Mouse (Mus musculus) CH12.LX (cell line): ENCODE data around the gene Pitpna. TPM values are rescaled to one million over a fixed set of nuclear protein-coding genes. Genes with fewer than 3 reads are reported as not detected.
A peak's percentile ranks its signal among the peaks of the same experiment; 100 is the strongest.

Source experiments
- DNase-seq: peaks from one replicate; pipeline ENCODE4 v3.0.0-alpha.2; 2013; ENCODE audit errors: extremely low read depth
- H3K27ac ChIP-seq: 2 replicates; pipeline ENCODE4 v1.5.1; 2012; ENCODE audit warnings: low read depth, mild to moderate bottlenecking, control low read depth, moderate library complexity; ENCODE audit not compliant: insufficient read depth
- H3K27me3 ChIP-seq: replicated peaks from 2 replicates; pipeline ENCODE3; 2012; ENCODE audit warnings: inconsistent platforms
- H3K36me3 ChIP-seq, 2 experiments: replicated peaks in 1 of 2; 2 replicates each; pipeline versions ENCODE3 to v1.6.1; 2012; ENCODE audit warnings: inconsistent platforms in 1 of 2, low read length in 1 of 2, mild to moderate bottlenecking in 1 of 2, mixed read lengths in 1 of 2, moderate library complexity in 1 of 2; ENCODE audit not compliant: control insufficient read depth in 1 of 2, insufficient read depth in 1 of 2
- H3K4me1 ChIP-seq, 2 experiments: 2 replicates each; pipeline ENCODE4 v1.6.1; 2012; ENCODE audit warnings: inconsistent platforms in 1 of 2, moderate library complexity in 1 of 2; ENCODE audit not compliant: insufficient read depth in 2 of 2, control insufficient read depth in 1 of 2
- H3K4me2 ChIP-seq: 2 replicates; pipeline ENCODE4 v1.6.1; 2012; ENCODE audit warnings: low read depth, mild to moderate bottlenecking, control low read depth; ENCODE audit not compliant: poor library complexity, insufficient read depth, severe bottlenecking
- H3K4me3 ChIP-seq, 3 experiments: fragments of 150-350 bp in 1 of 3; sonication (generic) in 1 of 3; replicated peaks in 1 of 3; 2 replicates each; pipeline versions ENCODE3 to v1.5.1; 2011 to 2012; ENCODE audit warnings: low read depth in 2 of 3, low read length in 2 of 3, mild to moderate bottlenecking in 2 of 3, moderate library complexity in 2 of 3, control low read depth in 1 of 3, improper control_type of control experiment in 1 of 3, inconsistent platforms in 1 of 3, mixed read lengths in 1 of 3; ENCODE audit not compliant: poor library complexity in 1 of 3
- H3K79me2 ChIP-seq: replicated peaks from 2 replicates; pipeline ENCODE4 v1.6.1; 2012; ENCODE audit warnings: mild to moderate bottlenecking, moderate library complexity; ENCODE audit not compliant: control insufficient read depth, poor library complexity, insufficient read depth, severe bottlenecking; ENCODE audit errors: extremely low read depth
- H3K9ac ChIP-seq: 2 replicates; pipeline ENCODE4 v1.6.1; 2012; ENCODE audit warnings: low read depth, mild to moderate bottlenecking, control low read depth, moderate library complexity; ENCODE audit not compliant: insufficient read depth
- H3K9me3 ChIP-seq: replicated peaks from 2 replicates; pipeline ENCODE3; 2012; ENCODE audit warnings: low read length, inconsistent platforms, mixed read lengths
- CHD1 ChIP-seq: IDR thresholded peaks from 2 replicates; pipeline ENCODE4 v1.6.1; 2012; ENCODE audit warnings: low read depth, low read length, improper control_type of control experiment, inconsistent platforms
- CTCF ChIP-seq, 2 experiments: IDR thresholded peaks in 1 of 2; conservative IDR thresholded peaks in 1 of 2; 2 replicates each; pipeline ENCODE4 v1.5.1; 2011 to 2012; ENCODE audit warnings: low read depth in 2 of 2, low read length in 2 of 2, improper control_type of control experiment in 1 of 2, inconsistent platforms in 1 of 2, mild to moderate bottlenecking in 1 of 2, moderate library complexity in 1 of 2
- E2F4 ChIP-seq: IDR thresholded peaks from 2 replicates; pipeline ENCODE4 v1.6.1; 2011; ENCODE audit warnings: low read depth, low read length, improper control_type of control experiment; ENCODE audit not compliant: insufficient replicate concordance
- ELF1 ChIP-seq: IDR thresholded peaks from 2 replicates; pipeline ENCODE4 v1.6.1; 2014; ENCODE audit warnings: low read depth, mild to moderate bottlenecking, inconsistent platforms, low read length, improper control_type of control experiment
- JUN ChIP-seq: IDR thresholded peaks from 2 replicates; pipeline ENCODE4 v1.6.1; 2011; ENCODE audit warnings: low read depth, mild to moderate bottlenecking, low read length, improper control_type of control experiment, moderate library complexity; ENCODE audit not compliant: insufficient read depth
- KAT2A ChIP-seq: IDR thresholded peaks from 2 replicates; pipeline ENCODE4 v1.6.1; 2012; ENCODE audit warnings: low read length, improper control_type of control experiment, inconsistent platforms; ENCODE audit not compliant: insufficient replicate concordance
- MAFK ChIP-seq: IDR thresholded peaks from 2 replicates; pipeline ENCODE4 v1.6.1; 2011; ENCODE audit warnings: low read length, improper control_type of control experiment; ENCODE audit not compliant: insufficient replicate concordance
- MEF2A ChIP-seq: IDR thresholded peaks from 2 replicates; pipeline ENCODE4 v1.6.1; 2014; ENCODE audit warnings: low read depth, mild to moderate bottlenecking, inconsistent platforms, low read length, improper control_type of control experiment, borderline replicate concordance
- MXI1 ChIP-seq: IDR thresholded peaks from 2 replicates; pipeline ENCODE4 v1.6.1; 2011; ENCODE audit warnings: mild to moderate bottlenecking, low read depth, low read length, improper control_type of control experiment
- MYC ChIP-seq: IDR thresholded peaks from 2 replicates; pipeline ENCODE4 v1.6.1; 2011; ENCODE audit warnings: low read depth, mild to moderate bottlenecking, improper control_type of control experiment, low read length
- NELFE ChIP-seq: IDR thresholded peaks from 2 replicates; pipeline ENCODE4 v1.6.1; 2011; ENCODE audit warnings: low read depth, low read length, improper control_type of control experiment
- RAD21 ChIP-seq: IDR thresholded peaks from 2 replicates; pipeline ENCODE4 v1.6.1; 2011; ENCODE audit warnings: low read depth, mild to moderate bottlenecking, low read length, improper control_type of control experiment, moderate library complexity
- SMC3 ChIP-seq: IDR thresholded peaks from 2 replicates; pipeline ENCODE4 v1.6.1; 2011; ENCODE audit warnings: low read depth, low read length, improper control_type of control experiment
- TBP ChIP-seq: conservative IDR thresholded peaks from 2 replicates; pipeline ENCODE4 v1.6.1; 2011; ENCODE audit warnings: low read depth, low read length, improper control_type of control experiment
- UBTF ChIP-seq: IDR thresholded peaks from 2 replicates; pipeline ENCODE4 v1.6.1; 2012; ENCODE audit warnings: low read depth, mild to moderate bottlenecking, inconsistent platforms, low read length, improper control_type of control experiment, moderate library complexity
- ZKSCAN1 ChIP-seq: IDR thresholded peaks from 2 replicates; pipeline ENCODE4 v1.6.1; 2012; ENCODE audit warnings: low read depth, inconsistent platforms, low read length, improper control_type of control experiment, borderline replicate concordance
- ZMIZ1 ChIP-seq: IDR thresholded peaks from 2 replicates; pipeline ENCODE4 v1.6.1; 2012; ENCODE audit warnings: low read depth, mild to moderate bottlenecking, inconsistent platforms, low read length, improper control_type of control experiment
- dilution Hi-C: fragments of 300-500 bp; cut with MboI; formaldehyde crosslinking; loops from 2 replicates; pipeline ENCODE4 v1.14.3; 2020; ENCODE audit warnings: low sequenced_read_pairs; ENCODE audit not compliant: extremely low pct_unique_long_range_greater_than_20kb, extremely low pct_ligation_motif_present
- in situ Hi-C: fragments of 300-500 bp; cut with MboI; formaldehyde crosslinking; loops from 3 replicates; pipeline ENCODE4 v1.14.3; 2019; ENCODE audit warnings: low sequenced_read_pairs, low pct_ligation_motif_present, low pct_unique_long_range_greater_than_20kb, mixed read lengths
- polyA plus RNA-seq: library from polyadenylated mRNA; unstranded; fragments of >175 nt; gene quantifications from 2 replicates; pipeline ENCODE4 v1.2.1, GENCODE M21; 2012; ENCODE audit warnings: low read depth; ENCODE audit not compliant: insufficient read length
- total RNA-seq, 2 experiments: library from RNA; depleted of rRNA; stranded (reverse); fragments of 300-350 nt in 1 of 2; fragments of >200 nt in 1 of 2; gene quantifications; 2 replicates each; pipeline ENCODE4 v1.2.3; 2012 to 2014

Gene Pitpna
- total and polyA plus RNA-seq, 3 experiments, result 61.8 to 243 (median 80.7) TPM

DNA sequence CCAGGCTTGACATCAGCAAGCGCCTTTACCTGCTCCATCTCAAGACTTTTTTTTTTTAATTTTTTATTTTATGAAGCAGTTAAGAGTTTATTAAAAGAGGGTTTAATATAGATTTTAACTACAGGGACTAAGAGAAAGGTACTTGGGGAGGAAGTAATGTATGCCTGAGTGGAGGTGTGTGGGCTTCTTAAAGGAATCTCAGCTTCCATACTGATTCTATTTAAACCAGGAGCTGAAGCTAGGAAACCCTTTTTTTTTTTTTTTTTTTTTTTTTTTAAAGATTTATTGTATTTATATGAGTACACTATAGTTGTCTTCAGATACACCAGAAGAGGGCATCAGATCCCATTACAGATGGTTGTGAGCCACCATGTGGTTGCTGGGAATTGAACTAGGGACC lies 26.9 kb downstream of the Pitpna start:
- Histone ChIP-seq H3K9ac (no peak overlapping the region), H3K27ac (no peak overlapping the region), H3K4me3 (no peak overlapping the region), H3K36me3 (peaks cover 47 to 86% of the 10 kb centered on the region in 2 experiments), H3K4me1 (no peaks in the 10 kb centered on the region), H3K79me2 (no peaks in the 10 kb centered on the region), H3K27me3 (no peaks in the 10 kb centered on the region), H3K9me3 (no peaks in the 10 kb centered on the region)
- no peak for DNase-seq
- dilution Hi-C loops, result no loop called here
- no peak for TF ChIP-seq E2F4
- TF ChIP-seq MXI1, result no peak
- no peak for TF ChIP-seq MYC
- TF ChIP-seq MEF2A, result no peak
- no peak for TF ChIP-seq CHD1
- TF ChIP-seq, all 38 proteins: peak for 0
- H3K4me2 ChIP-seq, result no peak overlapping the region
- in situ Hi-C loops, result no loop called here

DNA sequence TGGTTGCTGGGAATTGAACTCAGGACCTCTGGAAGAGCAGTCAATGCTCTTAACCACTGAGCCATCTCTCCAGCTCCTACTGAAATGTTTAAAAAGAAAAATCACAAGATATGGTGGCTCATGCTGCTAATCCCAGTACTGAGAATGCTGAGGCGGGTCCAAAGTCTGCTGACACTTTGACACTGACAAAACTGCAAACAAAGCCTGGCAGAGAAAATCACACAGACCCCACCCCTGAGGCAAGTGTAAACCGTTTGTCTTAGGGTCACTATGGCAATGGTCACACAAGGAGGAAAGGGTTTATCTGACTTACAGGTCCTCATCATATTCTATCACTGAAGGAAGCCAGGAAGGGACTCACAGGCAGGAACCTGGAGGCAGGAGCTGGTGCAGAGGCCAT lies 27.7 kb downstream of the Pitpna start:
- no peak overlapping the region for H3K27ac ChIP-seq
- H3K36me3 ChIP-seq, result peaks cover 47 to 86% of the 10 kb centered on the region in 2 experiments
- in situ Hi-C loops (no loop called here), dilution Hi-C loops (no loop called here)
- no peak for TF ChIP-seq ZMIZ1
- TF ChIP-seq MAFK, result no peak
- TF ChIP-seq JUN, result no peak
- no peak for TF ChIP-seq ELF1
- no peak for TF ChIP-seq TBP
- no peak for TF ChIP-seq NELFE
- no peak for TF ChIP-seq CHD1
- no peak for TF ChIP-seq UBTF
- no peak for TF ChIP-seq MYC
- TF ChIP-seq MXI1, result no peak
- no peak for TF ChIP-seq CTCF (conservative IDR thresholded peaks at IDR 0.05 in 1 of 2, IDR thresholded peaks at IDR 0.05 in 1 of 2; ENCODE audit: low read depth in 2 of 2, low read length in 2 of 2)
- TF ChIP-seq KAT2A, result no peak
- no peaks in the 10 kb centered on the region for H3K79me2 ChIP-seq
- no peak overlapping the region for H3K9ac ChIP-seq
- H3K27me3 ChIP-seq, result no peaks in the 10 kb centered on the region
- no peak overlapping the region for H3K4me2 ChIP-seq
- DNase-seq, result no peak
- H3K9me3 ChIP-seq, result no peaks in the 10 kb centered on the region
- H3K4me1 ChIP-seq, result no peaks in the 10 kb centered on the region
- no peak overlapping the region for H3K4me3 ChIP-seq

DNA sequence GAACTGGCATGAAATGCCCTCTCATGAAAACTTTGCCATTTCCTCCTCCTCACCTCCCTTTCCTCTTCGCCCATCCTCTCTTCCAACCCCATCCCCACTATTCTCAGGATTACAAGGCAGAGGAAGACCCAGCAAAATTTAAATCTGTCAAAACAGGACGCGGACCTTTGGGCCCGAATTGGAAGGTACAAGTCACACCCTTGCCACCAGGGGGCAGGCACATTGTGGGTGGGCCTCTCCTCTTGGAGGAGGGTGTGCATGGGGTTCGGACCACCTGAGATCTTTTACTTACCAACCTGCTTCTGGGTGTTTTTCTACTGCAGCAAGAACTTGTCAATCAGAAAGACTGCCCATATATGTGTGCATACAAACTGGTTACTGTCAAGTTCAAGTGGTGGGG lies 31.2 kb downstream of the Pitpna start:
- Histone ChIP-seq H3K27me3 (no peaks in the 10 kb centered on the region), H3K4me2 (no peak overlapping the region), H3K4me1 (peaks cover 6 to 32% of the 10 kb centered on the region in 2 experiments), H3K9ac (no peak overlapping the region), H3K27ac (no peak overlapping the region), H3K79me2 (no peaks in the 10 kb centered on the region), H3K36me3 (peaks cover 36 to 69% of the 10 kb centered on the region in 2 experiments), H3K9me3 (no peaks in the 10 kb centered on the region), H3K4me3 (no peak overlapping the region)
- TF ChIP-seq SMC3 (peak; percentile 54), ZKSCAN1 (no peak), RAD21 (peak; percentile 25), CTCF (conservative IDR thresholded peaks at IDR 0.05 in 1 of 2, IDR thresholded peaks at IDR 0.05 in 1 of 2; ENCODE audit: low read depth in 2 of 2, low read length in 2 of 2) (peak; percentile 34 to 61; a peak in 3 of 4 replicates)
- dilution Hi-C loops (no loop called here), in situ Hi-C loops (no loop called here)
- DNase-seq, result no peak
